Mouse (Mus musculus): ENCODE results near the gene Mesd. TPM values are rescaled to one million over a fixed set of nuclear protein-coding genes. Genes with fewer than 3 reads are reported as not detected.

The Mesd gene
- 10 to 100 TPM; 57.8 to 61.1 TPM for total RNA-seq (2021)

DNA sequence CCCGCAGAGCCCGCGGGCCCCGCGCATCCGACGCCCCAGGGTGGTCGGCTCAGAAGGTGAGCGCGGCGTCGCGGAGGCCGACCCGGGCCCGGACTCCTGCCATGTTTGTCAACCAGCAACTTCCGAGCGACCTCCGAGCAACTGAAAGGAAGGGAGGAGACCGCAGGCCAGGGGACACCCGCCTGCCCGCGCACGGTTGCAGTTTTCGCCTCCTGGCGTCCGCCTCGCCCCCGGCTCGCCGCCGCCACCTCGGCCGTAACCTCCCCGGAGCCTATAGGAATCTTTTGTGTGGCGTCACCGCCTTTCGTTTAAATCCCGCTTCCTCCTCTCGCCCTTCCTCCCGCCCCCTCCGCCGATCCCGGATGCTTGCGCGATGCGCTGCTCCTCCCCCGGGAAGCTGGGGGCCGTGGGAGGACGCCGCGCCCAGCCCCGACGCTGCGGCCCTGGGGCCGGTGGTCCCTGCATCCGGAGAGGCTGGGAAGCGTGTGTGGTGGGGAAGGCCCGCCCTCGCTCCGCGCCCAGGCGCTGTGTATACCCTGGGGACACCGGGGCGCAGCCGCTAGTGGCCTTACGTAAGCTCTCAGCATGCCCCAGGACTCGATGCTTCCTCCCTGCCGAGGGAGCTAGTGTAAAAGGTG lies at the start of gene Mesd, which contains the start of gene Tlnrd1:
Mesd (plus strand) TSS at position 446 of the 638 bp plus-strand sequence.
Tlnrd1 (minus strand) TSS at position 285 of the 638 bp plus-strand sequence.
- DNase-seq = peak; percentile 92

DNA sequence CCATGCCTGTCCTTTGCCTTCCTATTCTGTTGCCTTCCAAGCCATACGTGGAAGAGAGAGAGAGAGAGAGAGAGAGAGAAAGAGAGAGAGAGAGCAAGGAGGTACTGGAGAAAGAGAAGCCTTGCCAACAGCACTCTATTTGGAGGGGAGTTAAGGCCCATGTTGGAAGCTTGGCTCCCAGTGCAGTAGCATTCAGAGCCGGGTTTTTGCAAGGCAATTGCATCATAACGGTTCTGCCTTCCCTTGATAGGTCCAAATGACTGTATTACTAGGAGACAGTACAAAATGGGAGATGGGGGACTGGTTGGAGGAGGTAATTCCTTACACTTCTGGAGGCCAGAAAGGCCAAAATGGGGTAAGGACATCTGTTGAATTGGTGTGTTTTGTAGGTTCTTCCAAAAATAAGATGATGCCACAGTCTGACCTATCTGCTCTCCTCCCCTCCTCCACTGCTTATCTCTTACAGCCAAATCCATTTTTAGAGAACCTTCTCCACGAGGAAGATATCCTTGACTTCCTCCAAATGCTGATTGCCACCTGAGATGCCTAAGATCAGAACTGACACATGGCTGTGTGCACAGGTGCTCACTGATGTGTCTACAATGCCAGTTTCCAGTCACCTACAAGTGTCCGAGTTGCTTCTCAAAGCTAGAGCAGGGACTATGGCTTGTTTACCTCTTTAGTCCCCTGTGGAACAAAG lies 45.6 kb upstream of the Mesd start:
- no peak for DNase-seq

DNA sequence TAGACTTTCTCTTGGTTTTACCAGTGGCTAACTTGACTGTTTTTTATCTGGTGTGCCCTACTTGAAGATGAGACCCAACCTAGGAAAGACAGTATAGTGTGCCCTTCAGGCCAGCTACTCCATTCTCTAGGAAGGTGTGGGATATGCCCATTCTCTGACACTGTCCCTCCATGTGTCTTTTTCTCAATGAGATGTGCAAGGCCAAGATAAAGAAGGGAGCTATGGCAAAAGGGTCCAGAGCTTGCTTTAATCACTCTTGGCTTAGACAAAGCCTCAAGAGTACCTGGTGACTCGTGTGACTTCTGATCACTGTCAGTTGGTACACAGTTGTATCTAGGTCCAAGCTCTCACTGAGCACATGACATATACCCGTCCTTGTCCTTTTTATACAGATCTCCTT lies 44.2 kb upstream of the Mesd start:
- DNase-seq = no peak

DNA sequence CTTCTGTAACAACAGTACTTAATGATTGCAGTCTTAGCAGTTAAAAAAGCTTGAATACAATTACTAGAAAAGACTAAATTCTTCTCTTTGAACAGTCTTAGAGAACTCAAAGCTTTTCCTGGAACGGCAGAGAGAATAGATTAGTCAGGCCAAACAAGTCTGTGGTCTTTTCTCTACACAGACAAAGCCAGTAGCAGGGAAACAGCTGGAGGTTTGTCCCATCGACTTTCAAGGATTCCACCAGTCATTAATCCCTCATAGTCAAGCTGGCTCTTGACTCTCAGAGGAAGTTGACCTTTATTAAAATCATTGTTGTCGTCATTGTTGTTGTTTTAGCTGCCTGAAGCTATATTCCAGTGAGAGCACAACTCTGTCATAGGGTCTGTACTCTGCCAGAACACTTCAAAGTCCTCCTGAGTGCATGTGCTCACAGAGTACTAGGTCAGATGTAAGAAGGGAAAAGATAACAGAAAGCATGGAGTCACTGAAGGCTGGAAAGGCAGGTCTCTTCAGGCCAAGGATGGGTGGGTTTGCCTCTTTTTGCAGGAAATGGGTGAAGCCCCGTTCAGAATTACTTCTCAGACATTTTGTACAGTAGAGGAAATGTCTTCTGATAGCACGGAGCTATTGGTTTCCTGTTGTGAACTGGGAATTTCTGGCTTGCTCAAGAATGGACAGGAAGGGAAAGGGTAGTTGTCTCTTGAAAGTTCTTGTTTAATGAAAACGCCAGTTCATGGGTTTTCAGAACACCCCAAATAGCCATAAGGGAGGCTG lies 41.6 kb upstream of the Mesd start:
- DNase-seq = no peak

DNA sequence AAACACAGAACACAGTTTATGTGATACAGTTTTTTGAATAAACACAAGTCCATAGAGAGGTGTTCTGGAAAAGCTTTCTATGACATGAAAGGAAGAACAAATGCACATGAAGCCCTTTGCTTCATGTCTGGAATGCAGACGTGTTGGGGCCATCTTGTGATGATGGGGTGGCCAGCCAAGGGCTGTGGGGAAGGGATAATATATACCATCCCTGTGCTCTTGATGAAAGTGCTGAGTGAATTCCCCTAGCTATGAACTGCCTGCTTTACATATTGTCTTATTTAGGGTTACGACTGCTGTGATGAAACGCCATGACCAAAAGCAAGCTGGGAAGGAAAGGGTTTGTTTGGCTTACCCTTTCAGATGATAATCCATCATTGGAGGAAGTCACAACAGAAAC lies 39.5 kb upstream of the Mesd start:
- no peak for DNase-seq

DNA sequence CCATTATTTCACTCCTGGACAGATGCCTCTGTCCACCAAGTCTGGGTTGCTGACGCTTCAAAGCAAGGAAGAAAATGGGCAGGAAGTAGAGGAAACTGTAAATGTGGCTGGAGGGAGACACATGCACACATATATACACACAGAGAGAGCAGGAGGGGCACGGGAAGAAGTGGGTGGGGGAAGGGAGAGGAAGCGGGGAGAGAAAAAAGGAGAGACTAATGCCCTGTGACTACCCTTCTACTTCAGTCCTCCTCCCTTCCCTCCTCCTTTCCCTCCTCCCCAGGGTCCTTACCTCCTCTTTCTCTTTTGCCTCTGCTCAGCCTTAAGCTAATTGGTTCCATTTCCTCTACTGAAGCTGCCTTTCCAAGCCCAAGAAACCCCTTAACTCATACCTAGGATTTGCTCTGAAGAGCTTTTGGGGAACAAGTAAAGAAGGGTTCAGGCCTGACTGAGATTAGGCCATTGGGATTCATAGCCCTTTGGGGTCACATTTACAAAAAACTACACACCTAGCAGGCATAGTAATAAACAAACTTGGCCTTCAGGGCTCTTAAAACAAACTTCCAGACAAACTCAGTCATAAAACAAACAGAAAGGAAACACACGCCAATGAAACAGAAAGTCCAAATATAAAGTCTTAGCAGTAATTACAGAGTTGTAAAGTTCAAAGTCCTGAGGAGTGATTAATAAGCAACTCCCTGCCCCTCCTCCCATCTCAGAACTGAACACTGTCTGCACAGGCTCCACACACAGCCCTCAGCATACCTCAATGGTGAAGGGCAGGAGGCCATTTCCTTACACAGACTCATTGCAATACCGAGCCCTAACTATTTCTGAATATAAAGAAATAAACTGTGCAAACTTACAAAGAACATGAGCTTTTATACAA lies 36.8 kb upstream of the Mesd start:
- DNase-seq = no peak

DNA sequence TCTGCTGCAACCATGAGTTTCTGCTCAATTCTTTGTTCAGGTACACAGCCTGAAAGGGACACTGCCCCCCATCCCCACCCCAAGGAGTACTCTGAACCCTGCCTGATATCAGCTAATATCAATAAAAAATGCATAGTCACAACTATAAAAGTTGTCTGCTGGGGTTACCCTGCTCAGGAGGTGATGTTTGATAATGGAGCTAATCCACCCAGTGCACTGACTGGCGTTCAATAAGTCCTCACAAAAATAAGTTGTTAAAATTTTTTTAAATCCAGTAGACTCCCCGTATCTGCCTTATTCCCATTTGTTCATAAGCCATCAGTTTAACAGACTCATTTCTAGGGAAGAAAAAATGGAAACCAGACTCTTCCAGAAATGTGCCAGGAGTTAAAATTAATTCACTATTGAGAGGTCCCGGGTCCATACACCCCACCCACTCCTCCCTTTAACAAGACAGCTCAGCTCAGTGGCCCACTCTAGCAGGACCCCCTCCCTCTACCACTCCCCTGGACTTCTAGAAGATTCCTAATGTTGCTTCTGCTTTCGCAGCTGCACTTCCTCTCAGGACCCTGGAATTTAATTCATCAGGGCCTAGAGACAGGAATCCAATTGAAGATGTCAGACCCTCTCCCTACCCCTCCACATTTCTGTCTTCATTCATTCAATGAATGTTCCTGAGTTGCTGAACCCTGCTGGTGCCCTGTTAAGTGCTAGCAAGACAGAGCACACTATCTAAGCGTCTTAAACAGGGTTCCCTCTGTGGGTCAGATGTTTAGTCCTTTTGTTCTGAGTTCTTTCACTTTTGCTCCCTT lies 32.5 kb upstream of the Mesd start:
- no peak for DNase-seq

DNA sequence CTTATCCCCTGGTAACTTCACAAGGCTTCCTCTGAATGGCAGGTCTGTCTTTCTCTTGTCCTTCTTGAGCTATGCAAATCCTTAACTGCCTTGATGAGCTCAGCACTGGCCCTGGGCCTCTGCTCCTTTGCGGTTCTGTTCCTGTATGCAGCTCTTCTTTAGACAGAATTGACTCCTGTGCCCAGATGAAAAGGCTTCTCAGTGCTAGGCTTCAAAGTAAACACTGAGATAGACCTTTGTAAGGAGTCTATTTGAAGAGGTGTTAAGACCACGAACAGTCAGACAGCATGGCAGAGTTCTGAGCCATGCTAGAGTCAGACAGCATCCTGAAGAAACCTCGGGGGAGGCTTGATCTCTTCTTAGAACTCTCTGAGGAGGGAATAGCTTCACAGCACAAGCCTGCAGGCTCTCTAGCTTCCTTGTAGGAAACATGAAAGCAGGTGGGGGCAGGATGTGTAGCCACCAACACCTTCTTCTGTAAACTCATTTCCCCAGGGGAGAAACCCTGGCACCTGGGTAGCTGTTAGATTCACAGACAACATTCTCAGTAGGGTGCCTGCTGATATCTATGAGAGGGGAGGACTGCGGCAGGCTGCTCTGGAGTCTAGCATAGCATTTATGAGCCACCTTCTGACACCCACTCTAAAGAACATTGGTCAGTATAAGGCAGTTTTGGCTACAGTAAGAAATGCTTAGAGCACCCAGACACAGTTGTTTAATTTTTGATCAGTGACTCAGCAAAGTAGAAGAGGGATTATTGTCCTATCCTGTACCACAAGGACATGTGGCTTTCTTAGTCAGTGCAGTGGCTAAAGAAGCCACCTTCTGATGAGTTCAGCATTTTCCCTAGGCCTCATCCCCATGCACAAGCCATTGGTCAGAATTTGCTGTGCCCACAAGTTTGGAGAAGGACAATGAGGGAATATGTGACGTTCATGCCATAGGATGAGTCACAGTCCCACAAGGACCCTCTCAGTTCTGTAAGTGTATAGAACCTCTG lies 31.6 kb upstream of the Mesd start:
- no peak for DNase-seq

DNA sequence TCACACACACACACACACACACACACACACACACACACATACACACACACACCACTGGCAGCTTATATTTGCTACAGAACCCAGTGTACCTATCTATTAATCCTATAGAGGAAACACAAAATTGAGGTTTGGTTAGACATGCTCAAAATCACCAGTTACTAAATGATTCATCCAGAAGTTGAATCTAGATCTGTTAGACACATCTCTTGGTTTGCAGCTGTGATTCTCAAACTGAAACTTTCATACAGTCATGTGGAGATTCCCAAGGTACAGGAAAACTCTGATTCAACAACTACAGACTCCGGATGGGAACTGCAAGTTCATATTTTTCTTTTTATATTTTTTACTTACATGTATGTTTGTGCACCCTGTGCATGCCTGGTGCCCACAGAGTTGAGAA lies 29.1 kb upstream of the Mesd start:
- no peak for DNase-seq

DNA sequence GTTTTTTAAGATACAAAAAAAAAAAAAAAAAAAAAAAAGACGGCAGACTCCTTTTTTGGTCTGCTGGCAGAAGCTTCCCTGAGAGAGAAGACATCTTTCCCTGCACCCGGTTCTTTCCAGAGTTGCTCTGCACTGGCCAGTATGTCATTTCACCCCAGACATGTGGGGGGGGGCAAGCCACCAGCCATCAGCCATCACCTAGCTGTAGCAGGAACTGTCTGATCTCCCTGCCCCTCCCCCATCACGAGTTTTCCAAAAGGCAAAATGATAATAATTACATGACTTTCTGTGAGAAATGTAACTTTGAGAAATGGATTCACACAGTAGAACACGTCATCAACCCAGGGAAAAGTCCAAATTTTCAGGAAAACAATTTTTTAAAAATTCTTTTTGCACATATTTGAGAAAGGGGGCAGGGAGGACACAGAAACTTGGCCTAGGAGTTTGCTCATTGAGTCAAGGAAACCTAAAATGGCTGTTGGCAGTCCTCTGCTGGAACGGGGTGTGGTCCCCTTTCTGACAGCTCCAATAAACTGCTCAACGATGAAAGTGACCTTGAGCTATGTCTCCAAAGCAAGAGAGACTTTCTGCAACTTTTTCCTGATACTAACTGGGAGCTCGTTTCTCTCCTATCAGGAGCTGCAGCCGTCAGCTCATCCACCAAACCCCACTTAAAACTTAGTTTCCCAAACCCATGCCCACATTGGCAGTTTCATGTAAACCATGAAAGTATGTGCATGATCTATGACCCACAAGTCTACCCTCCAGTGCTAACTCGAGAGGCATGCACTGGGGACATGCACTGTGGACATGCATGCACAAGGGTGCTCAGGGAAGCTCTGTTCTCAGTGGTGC lies 27.7 kb upstream of the Mesd start:
- DNase-seq = peak; percentile 31

DNA sequence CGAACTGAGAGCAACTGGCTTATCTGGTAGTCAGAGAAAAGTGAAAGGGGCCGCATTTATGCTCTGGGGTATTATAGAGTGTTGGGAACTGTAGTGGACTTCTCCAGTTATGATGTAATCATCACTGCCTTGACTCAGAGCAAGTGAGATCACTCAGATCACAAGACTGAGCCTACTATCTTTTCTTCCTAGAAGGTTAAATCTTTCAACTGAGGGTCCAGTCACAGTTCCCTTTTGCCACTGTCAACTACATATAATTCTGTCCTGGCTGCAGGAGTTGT lies 27.1 kb upstream of the Mesd start:
- no peak for DNase-seq

DNA sequence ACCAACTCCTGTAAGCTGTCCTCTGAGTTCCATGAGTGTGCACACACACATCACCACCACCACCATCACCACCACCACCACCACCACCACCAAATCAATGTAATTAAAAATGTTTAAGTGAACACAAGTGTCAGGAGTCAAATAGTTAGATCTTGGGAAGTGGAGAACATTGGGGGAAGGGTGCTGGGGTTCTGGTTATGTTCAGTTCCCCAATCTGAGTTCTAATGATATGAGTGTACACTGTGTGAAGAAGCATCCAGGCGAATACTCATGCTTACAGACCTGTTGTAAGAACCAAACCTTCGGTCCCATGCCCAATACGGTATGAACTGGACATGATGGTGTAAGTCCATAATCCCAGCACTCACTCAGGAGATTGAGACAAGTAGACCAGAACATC lies 26.3 kb upstream of the Mesd start:
- DNase-seq = no peak

DNA sequence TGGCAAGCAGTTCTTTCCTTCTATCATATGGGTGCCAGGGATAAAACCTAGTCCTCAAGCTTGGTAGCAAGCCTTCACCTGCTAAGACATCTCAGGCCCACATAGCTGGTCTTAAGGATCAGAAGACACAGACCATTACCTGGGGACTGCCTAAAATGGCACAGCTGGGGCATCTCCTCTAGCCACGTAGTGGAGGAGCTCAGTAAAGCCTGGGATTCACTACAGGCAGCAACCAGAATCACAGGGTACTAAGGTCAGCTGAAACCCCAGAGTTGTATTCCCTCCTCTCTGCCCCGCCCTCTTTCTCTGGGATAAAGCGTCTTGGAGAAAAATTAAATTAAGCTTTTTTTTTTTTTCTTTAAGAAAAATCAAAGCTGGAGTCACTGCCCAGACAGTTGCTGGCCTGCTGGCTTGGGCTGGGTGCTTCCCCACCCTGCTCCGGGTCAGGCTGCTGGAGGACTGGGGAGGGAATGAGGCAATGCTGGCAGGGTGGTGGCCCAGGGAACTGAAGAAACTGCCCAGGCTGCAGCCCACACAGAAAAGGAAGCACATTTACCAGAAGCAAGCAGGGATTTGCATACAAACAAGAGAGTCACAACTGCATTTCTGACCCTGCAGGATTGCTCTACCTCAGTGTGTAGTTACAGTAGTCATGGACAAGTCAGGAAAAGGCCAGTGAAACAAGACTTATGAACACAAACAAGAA lies 24.7 kb upstream of the Mesd start:
- peak; percentile 42 for DNase-seq

DNA sequence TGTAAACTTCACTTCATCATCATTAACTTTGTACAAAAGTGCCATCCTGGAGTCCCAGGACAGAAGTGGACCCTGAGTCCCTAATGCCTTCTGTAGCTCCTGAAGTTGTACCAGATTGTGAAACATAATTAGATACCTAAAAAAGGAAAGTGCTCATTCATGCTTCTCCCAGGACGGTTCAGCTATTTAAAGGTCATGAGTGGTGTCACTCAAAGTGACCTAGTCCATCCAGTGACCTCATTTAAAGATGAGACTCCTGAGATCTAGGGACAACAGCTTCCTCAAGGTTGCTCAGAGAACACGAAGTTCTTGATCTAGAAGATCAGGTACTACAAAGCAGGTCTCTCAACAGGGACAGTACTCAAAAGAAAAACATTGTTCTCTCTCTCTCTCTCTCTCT lies 20.7 kb upstream of the Mesd start:
- DNase-seq = no peak

DNA sequence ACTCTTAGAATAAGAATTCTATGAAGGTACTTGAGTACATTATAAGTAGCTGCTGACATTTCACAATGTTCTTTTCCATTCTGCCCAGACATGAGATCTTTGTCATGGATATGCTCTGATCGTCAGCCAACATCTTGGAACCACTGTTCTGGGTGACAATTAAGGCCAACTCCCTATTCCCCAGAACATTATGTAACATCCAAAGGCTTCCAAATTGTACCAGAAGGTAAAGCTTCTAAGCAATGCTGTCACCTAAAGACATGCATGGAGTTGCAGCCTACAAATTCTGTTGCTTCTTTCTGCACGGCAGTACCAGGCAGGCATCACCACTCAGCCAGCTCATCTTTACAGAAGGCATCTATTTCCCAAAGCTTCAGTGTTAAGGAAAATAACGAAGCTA lies 16.1 kb upstream of the Mesd start:
- no peak for DNase-seq

DNA sequence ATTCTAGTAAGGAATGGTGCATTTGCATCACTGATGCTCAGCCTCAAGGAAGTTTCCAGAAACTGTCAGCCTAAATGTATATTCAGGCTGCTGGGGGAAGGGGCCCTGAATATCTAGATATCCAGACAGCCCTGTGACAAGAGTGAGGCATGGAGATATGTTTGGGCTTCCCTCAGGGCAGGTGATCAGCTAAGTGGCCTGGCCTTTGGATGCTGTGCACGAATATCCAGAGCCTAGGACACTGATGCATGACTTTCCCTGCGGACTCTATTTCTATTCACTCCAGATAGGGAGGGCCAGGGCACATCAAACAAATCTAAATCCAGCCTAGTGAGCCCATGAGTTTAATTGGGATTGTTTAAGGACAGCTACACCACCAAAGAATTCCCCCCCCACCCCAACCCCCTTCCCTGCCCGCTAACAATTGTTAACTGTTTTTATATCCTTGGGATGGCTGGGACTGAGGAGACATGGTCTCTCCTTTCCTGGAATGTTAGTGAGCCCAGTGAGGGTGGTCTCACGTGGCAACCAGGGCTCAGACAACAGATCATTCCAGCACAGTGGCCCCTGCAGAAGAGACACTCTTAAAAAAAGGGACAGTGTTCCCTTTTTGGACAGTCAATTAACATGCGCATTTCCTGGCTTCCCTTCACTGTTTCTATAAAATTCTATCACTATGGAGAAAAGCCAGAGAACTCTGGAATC lies 14.3 kb upstream of the Mesd start:
- no peak for DNase-seq

DNA sequence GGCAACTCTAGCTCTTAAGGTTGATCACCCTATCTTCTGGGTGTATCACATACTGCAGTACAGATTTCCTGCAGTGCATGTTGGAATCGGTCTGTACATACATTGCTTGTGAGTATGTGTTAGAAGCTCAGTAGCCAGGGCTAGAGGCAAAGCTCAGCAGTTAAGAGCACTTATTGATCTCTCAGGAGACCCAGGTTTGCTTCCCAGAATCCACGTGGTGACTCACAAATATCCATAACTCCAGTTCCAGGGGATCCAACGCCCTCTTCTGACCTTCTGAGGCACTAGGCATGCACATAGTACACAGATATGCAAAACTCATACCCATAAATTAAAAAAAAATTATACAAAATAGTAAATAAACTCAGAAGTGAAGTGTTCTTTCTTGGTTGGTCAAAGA lies 7.2 kb upstream of the Mesd start:
- no peak for DNase-seq
